Mouse (Mus musculus): ENCODE measurements around the gene Lrrc4b. TPM values are rescaled to one million over a fixed set of nuclear protein-coding genes. Genes with fewer than 3 reads are reported as not detected.

Gene Lrrc4b
- polyA plus RNA-seq, 1 experiment from 2014 or later, result 0.50 TPM

GRCm38 (mm10) chr7:44456302-44456701, 27.5 kb downstream of the Lrrc4b start:
- Histone ChIP-seq H3K27me3 (ENCODE audit: control insufficient read depth, insufficient read depth, low read length) (peaks cover 12% of the 10 kb centered on the region), H3K4me2 (replicated peaks; ENCODE audit: low read depth, low read length) (no peak overlapping the region), H3K27ac (ENCODE audit: low read depth, low read length) (no peak overlapping the region), H3K9ac (ENCODE audit: low read depth, low read length) (no peak overlapping the region), H3K4me1 (ENCODE audit: control insufficient read depth, insufficient read depth, low read length) (peaks cover 4% of the 10 kb centered on the region; the same call in 1 of the 2 replicates), H3K9me3 (ENCODE audit: control insufficient read depth, low read length) (no peaks in the 10 kb centered on the region), H3K4me3 (ENCODE audit: low read length) (no peak overlapping the region), H3K36me3 (ENCODE audit: control insufficient read depth, insufficient read depth, low read length) (no peaks in the 10 kb centered on the region)
- WGBS, result 81% methylated on average over 1 of the region's 1 CpGs
- no peak for ATAC-seq (ENCODE audit: low FRiP score, low TSS enrichment)

GRCm38 (mm10) chr7:44460067-44460466, 31.2 kb downstream of the Lrrc4b start:
- ATAC-seq (ENCODE audit: low FRiP score, low TSS enrichment), result no peak
- peaks cover 45% of the 10 kb centered on the region for H3K27me3 ChIP-seq (ENCODE audit: control insufficient read depth, insufficient read depth, low read length)

GRCm38 (mm10) chr7:44460767-44461502, 32.1 kb downstream of the Lrrc4b start:
- 76% methylated on average over 31 of the region's 31 CpGs for WGBS
- Histone ChIP-seq H3K4me3 (ENCODE audit: low read length) (no peak overlapping the region), H3K36me3 (ENCODE audit: control insufficient read depth, insufficient read depth, low read length) (no peaks in the 10 kb centered on the region), H3K4me1 (ENCODE audit: control insufficient read depth, insufficient read depth, low read length) (no peaks in the 10 kb centered on the region), H3K9ac (ENCODE audit: low read depth, low read length) (no peak overlapping the region), H3K4me2 (replicated peaks; ENCODE audit: low read depth, low read length) (no peak overlapping the region), H3K27me3 (ENCODE audit: control insufficient read depth, insufficient read depth, low read length) (peaks cover 45% of the 10 kb centered on the region), H3K9me3 (ENCODE audit: control insufficient read depth, low read length) (no peaks in the 10 kb centered on the region), H3K27ac (ENCODE audit: low read depth, low read length) (no peak overlapping the region)
- ATAC-seq (ENCODE audit: low FRiP score, low TSS enrichment), result no peak

More at GRCm38 (mm10) chr7:44460067-44460466, 31.2 kb downstream of the Lrrc4b start:
- Histone ChIP-seq H3K36me3 (ENCODE audit: control insufficient read depth, insufficient read depth, low read length) (no peaks in the 10 kb centered on the region), H3K4me2 (replicated peaks; ENCODE audit: low read depth, low read length) (no peak overlapping the region), H3K9me3 (ENCODE audit: control insufficient read depth, low read length) (no peaks in the 10 kb centered on the region), H3K9ac (ENCODE audit: low read depth, low read length) (no peak overlapping the region), H3K4me1 (ENCODE audit: control insufficient read depth, insufficient read depth, low read length) (no peaks in the 10 kb centered on the region), H3K27ac (ENCODE audit: low read depth, low read length) (no peak overlapping the region), H3K4me3 (ENCODE audit: low read length) (no peak overlapping the region)
- 69% methylated on average over 6 of the region's 6 CpGs for WGBS

GRCm38 (mm10) chr7:44461503-44462217, 32.8 kb downstream of the Lrrc4b start:
- Histone ChIP-seq H3K27ac (ENCODE audit: low read depth, low read length) (no peak overlapping the region), H3K36me3 (ENCODE audit: control insufficient read depth, insufficient read depth, low read length) (no peaks in the 10 kb centered on the region), H3K4me2 (replicated peaks; ENCODE audit: low read depth, low read length) (peak overlapping the region; percentile 53; the same call in 1 of the 2 replicates), H3K9ac (ENCODE audit: low read depth, low read length) (no peak overlapping the region), H3K27me3 (ENCODE audit: control insufficient read depth, insufficient read depth, low read length) (peaks cover 45% of the 10 kb centered on the region), H3K4me1 (ENCODE audit: control insufficient read depth, insufficient read depth, low read length) (no peaks in the 10 kb centered on the region), H3K9me3 (ENCODE audit: control insufficient read depth, low read length) (no peaks in the 10 kb centered on the region), H3K4me3 (ENCODE audit: low read length) (peak overlapping the region; percentile 29; the same call in 1 of the 2 replicates)
- 0 out of 2 replicates have a peak, but pooled peaks have one; percentile 7 for ATAC-seq (ENCODE audit: low FRiP score, low TSS enrichment)
- 49% methylated on average over 57 of the region's 57 CpGs for WGBS

GRCm38 (mm10) chr7:44462218-44463055, 33.6 kb downstream of the Lrrc4b start:
- no peak for ATAC-seq (ENCODE audit: low FRiP score, low TSS enrichment)
- peak overlapping the region; percentile 53 for H3K4me2 ChIP-seq (replicated peaks; ENCODE audit: low read depth, low read length)
- H3K4me1 ChIP-seq (ENCODE audit: control insufficient read depth, insufficient read depth, low read length), result peaks cover 3% of the 10 kb centered on the region; the same call in 1 of the 2 replicates
- 15% methylated on average over 76 of the region's 77 CpGs for WGBS
- H3K27me3 ChIP-seq (ENCODE audit: control insufficient read depth, insufficient read depth, low read length), result peaks cover 45% of the 10 kb centered on the region
- no peaks in the 10 kb centered on the region for H3K36me3 ChIP-seq (ENCODE audit: control insufficient read depth, insufficient read depth, low read length)
- no peaks in the 10 kb centered on the region for H3K9me3 ChIP-seq (ENCODE audit: control insufficient read depth, low read length)
- H3K9ac ChIP-seq (ENCODE audit: low read depth, low read length), result peak overlapping the region; percentile 7; the same call in 1 of the 2 replicates
- peak overlapping the region; percentile 29 for H3K4me3 ChIP-seq (ENCODE audit: low read length)
- no peak overlapping the region for H3K27ac ChIP-seq (ENCODE audit: low read depth, low read length)

- H3K4me2 ChIP-seq (replicated peaks; ENCODE audit: low read depth, low read length), result no peak overlapping the region; the same call in 1 of the 2 replicates
- H3K27me3 ChIP-seq (ENCODE audit: control insufficient read depth, insufficient read depth, low read length), result peaks cover 45% of the 10 kb centered on the region
- ATAC-seq (ENCODE audit: low FRiP score, low TSS enrichment), result no peak
- H3K27ac ChIP-seq (ENCODE audit: low read depth, low read length), result no peak overlapping the region
- H3K4me3 ChIP-seq (ENCODE audit: low read length), result no peak overlapping the region
- no peaks in the 10 kb centered on the region for H3K9me3 ChIP-seq (ENCODE audit: control insufficient read depth, low read length)
- H3K4me1 ChIP-seq (ENCODE audit: control insufficient read depth, insufficient read depth, low read length), result peaks cover 4% of the 10 kb centered on the region; the same call in 1 of the 2 replicates
- H3K36me3 ChIP-seq (ENCODE audit: control insufficient read depth, insufficient read depth, low read length), result no peaks in the 10 kb centered on the region
- no peak overlapping the region for H3K9ac ChIP-seq (ENCODE audit: low read depth, low read length)
- WGBS, result 28% methylated on average over 8 of the region's 8 CpGs
Observed at GRCm38 (mm10) chr7:44463056-44463425, 34.2 kb downstream of the Lrrc4b start.

GRCm38 (mm10) chr7:44463556-44464225, 34.9 kb downstream of the Lrrc4b start:
- 86% methylated on average over 10 of the region's 10 CpGs for WGBS
- Histone ChIP-seq H3K9ac (ENCODE audit: low read depth, low read length) (no peak overlapping the region), H3K9me3 (ENCODE audit: control insufficient read depth, low read length) (no peaks in the 10 kb centered on the region), H3K36me3 (ENCODE audit: control insufficient read depth, insufficient read depth, low read length) (no peaks in the 10 kb centered on the region), H3K27me3 (ENCODE audit: control insufficient read depth, insufficient read depth, low read length) (peaks cover 45% of the 10 kb centered on the region), H3K4me3 (ENCODE audit: low read length) (no peak overlapping the region), H3K27ac (ENCODE audit: low read depth, low read length) (no peak overlapping the region), H3K4me1 (ENCODE audit: control insufficient read depth, insufficient read depth, low read length) (peaks cover 8% of the 10 kb centered on the region), H3K4me2 (replicated peaks; ENCODE audit: low read depth, low read length) (no peak overlapping the region)
- no peak for ATAC-seq (ENCODE audit: low FRiP score, low TSS enrichment)

- no peak overlapping the region for H3K27ac ChIP-seq (ENCODE audit: low read depth, low read length)
- peaks cover 45% of the 10 kb centered on the region for H3K27me3 ChIP-seq (ENCODE audit: control insufficient read depth, insufficient read depth, low read length)
- no peaks in the 10 kb centered on the region for H3K36me3 ChIP-seq (ENCODE audit: control insufficient read depth, insufficient read depth, low read length)
- no peak for ATAC-seq (ENCODE audit: low FRiP score, low TSS enrichment)
- no peak overlapping the region for H3K4me2 ChIP-seq (replicated peaks; ENCODE audit: low read depth, low read length)
- WGBS, result 29% methylated on average over 4 of the region's 4 CpGs
- H3K9me3 ChIP-seq (ENCODE audit: control insufficient read depth, low read length), result no peaks in the 10 kb centered on the region
- H3K4me1 ChIP-seq (ENCODE audit: control insufficient read depth, insufficient read depth, low read length), result peaks cover 10% of the 10 kb centered on the region
- H3K9ac ChIP-seq (ENCODE audit: low read depth, low read length), result no peak overlapping the region
- H3K4me3 ChIP-seq (ENCODE audit: low read length), result no peak overlapping the region
Observed at GRCm38 (mm10) chr7:44464511-44464910, 35.7 kb downstream of the Lrrc4b start.

All from kidney, embryonic 14.5 days (tissue).